Mouse (Mus musculus) olfactory bulb, adult 2 months (tissue): Measurements from ENCODE around the gene Lysmd3. TPM values are rescaled to one million over a fixed set of nuclear protein-coding genes. Genes with fewer than 3 reads are reported as not detected.

Source experiments
- H3K27ac ChIP-seq: fragments of 200-500 bp; 2 replicates; pipeline ENCODE4 v1.5.1; 2012; ENCODE audit warnings: low read depth, low read length; ENCODE audit not compliant: insufficient read depth
- H3K4me1 ChIP-seq: fragments of 200-500 bp; 2 replicates; pipeline ENCODE4 v1.6.1; 2012; ENCODE audit warnings: low read length; ENCODE audit not compliant: control insufficient read depth, insufficient read depth
- H3K4me3 ChIP-seq: fragments of 200-500 bp; 2 replicates; pipeline ENCODE4 v1.5.1; 2012; ENCODE audit warnings: mild to moderate bottlenecking, low read depth, low read length, moderate library complexity; ENCODE audit not compliant: insufficient read depth
- CTCF ChIP-seq: fragments of 200-500 bp; IDR thresholded peaks from 2 replicates; pipeline ENCODE4 v1.5.1; 2012; ENCODE audit warnings: low read depth, mild to moderate bottlenecking, low read length, moderate library complexity; ENCODE audit not compliant: insufficient read depth
- POLR2A ChIP-seq: fragments of 200-500 bp; IDR thresholded peaks from 2 replicates; pipeline ENCODE4 v1.6.1; 2012; ENCODE audit warnings: mild to moderate bottlenecking, low read depth, low read length, moderate library complexity; ENCODE audit not compliant: insufficient read depth
- WGBS: fragments of 180-500 bp; shearing (Covaris S2); methylation state at CpG from one replicate; pipeline ENCODE4 v1.1.7; 2018; 5-methylcytosine and 5-hydroxymethylcytosine counted together
- polyA plus RNA-seq: library from polyadenylated mRNA; stranded (reverse); fragments of >200 nt; gene quantifications from 2 replicates; pipeline ENCODE4 v1.2.4, GENCODE M21; 2012; ENCODE audit warnings: low replicate concordance; ENCODE audit not compliant: missing spikeins, insufficient read depth, insufficient read length

Lysmd3 gene
- polyA plus RNA-seq, 1 experiment, result not detected

DNA sequence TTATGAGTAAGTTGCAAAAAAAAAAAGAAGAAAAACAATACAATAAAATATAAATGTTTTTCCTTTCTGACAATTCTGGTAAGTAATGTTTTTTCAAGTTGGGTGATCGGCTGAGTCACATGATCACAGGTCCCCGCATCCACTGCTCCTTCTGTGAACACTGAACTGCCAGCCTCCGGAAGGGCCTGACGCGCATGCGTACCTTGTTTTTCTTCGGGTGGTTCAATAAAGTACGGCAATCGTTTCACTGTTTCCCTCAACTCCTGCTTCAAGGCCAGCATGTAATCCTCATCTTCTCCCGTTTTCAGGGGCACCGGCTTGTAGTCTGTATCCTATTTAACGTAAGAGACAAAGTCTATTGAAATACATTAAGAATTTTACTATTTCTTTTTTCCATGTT lies 37.0 kb downstream of the Lysmd3 start:
- Histone ChIP-seq H3K4me1 (peaks cover 3% of the 10 kb centered on the region), H3K27ac (no peak overlapping the region), H3K4me3 (no peak overlapping the region)
- WGBS, result 96% methylated on average over 12 of the region's 12 CpGs
- TF ChIP-seq POLR2A (no peak), CTCF (no peak)

- WGBS, result 62% methylated on average over 7 of the region's 7 CpGs
- peaks cover 3% of the 10 kb centered on the region; the same call in 1 of the 2 replicates for H3K4me1 ChIP-seq
Measured at GRCm38 (mm10) chr13:81703148-81703547, 45.7 kb downstream of the Lysmd3 start.

DNA sequence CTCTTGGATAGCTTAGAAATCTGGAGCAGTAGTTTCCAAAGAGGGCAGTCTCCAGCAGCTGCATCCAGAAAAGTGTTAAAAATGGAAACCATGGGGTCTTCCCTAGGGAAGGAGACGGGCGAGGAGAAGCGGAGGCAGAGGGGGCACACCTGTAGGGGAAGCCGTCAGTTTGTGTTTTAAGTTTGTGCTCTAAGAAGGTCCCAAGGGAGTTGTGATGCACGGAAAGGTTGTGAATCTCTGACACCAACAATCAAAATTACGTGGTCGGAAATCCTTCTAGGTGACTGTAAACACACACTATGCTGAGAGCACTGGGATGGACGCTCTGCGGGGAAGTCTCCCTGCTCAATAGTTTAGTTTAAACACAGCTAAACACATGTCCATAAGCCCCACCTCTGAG lies 46.2 kb downstream of the Lysmd3 start:
- WGBS, result 82% methylated on average over 9 of the region's 9 CpGs
- peaks cover 3% of the 10 kb centered on the region; the same call in 1 of the 2 replicates for H3K4me1 ChIP-seq
- no peak overlapping the region for H3K4me3 ChIP-seq
- no peak for TF ChIP-seq CTCF
- TF ChIP-seq POLR2A, result no peak
- H3K27ac ChIP-seq, result no peak overlapping the region

More at GRCm38 (mm10) chr13:81703148-81703547, 45.7 kb downstream of the Lysmd3 start:
- no peak for TF ChIP-seq CTCF
- no peak for TF ChIP-seq POLR2A
- H3K27ac ChIP-seq, result no peak overlapping the region
- no peak overlapping the region for H3K4me3 ChIP-seq

DNA sequence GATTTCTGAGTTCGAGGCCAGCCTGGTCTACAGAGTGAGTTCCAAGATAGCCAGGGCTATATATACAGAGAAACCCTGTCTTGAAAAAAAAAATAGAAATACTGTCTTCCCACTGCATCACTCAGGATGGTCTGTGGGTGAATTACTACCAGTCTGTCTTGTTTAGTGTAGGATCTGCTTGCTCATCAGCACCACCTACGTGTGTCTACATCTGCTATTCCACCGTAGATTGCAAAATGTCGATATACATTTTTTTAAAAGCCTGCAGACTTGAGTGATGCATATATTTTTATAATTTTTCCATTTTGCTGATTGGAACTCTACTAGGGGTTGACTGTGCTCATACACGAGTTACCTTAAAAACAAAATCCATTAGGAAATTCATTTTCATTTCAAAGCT lies 48.8 kb downstream of the Lysmd3 start:
- 96% methylated on average over 5 of the region's 5 CpGs for WGBS
- Histone ChIP-seq H3K27ac (no peak overlapping the region), H3K4me1 (peaks cover 3% of the 10 kb centered on the region; the same call in 1 of the 2 replicates), H3K4me3 (no peak overlapping the region)
- TF ChIP-seq CTCF (no peak), POLR2A (no peak)

DNA sequence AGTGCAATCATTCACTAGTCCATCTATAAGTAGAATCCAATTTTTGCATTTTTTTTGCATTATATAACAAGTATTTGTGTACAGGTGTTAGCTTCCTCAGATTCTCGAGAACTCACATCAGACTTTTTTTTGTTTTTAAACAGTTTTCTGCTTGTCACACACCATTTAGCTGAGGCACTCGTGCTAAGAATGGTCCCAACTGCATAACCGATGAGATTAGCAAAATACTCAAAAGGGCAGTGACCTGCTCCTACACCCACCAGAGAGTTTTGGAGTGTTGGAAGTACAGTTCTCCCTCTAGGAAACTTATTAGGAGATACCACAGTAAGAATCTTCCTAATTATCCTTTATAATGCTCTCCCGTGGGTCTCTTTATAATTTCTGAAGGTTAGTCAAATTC lies 52.3 kb downstream of the Lysmd3 start:
- TF ChIP-seq CTCF (no peak), POLR2A (no peak)
- 21% methylated on average over 4 of the region's 4 CpGs for WGBS
- H3K4me3 ChIP-seq, result no peak overlapping the region

GRCm38 (mm10) chr13:81710266-81710665 lies 52.8 kb downstream of the Lysmd3 start:
- TF ChIP-seq POLR2A (no peak), CTCF (no peak)
- Histone ChIP-seq H3K4me3 (peak overlapping the region; percentile 80), H3K4me1 (peaks cover 4% of the 10 kb centered on the region), H3K27ac (no peak overlapping the region)
- WGBS, result 3% methylated on average over 7 of the region's 7 CpGs

More for the DNA sequence above, 52.3 kb downstream of the Lysmd3 start:
- peaks cover 4% of the 10 kb centered on the region for H3K4me1 ChIP-seq
- H3K27ac ChIP-seq, result no peak overlapping the region

GRCm38 (mm10) chr13:81710775-81711545 lies 53.5 kb downstream of the Lysmd3 start, which contains the start of the genes Polr3g and Mblac2:
Gene Polr3g, minus strand, starts transcription at chr13:81711013.
Gene Mblac2, plus strand, starts transcription at chr13:81711341.
- H3K4me1 ChIP-seq, result peaks cover 4% of the 10 kb centered on the region
- under 1% methylated on average over 61 of the region's 61 CpGs for WGBS

GRCm38 (mm10) chr13:81711546-81712371 lies 54.3 kb downstream of the Lysmd3 start:
- H3K4me1 ChIP-seq, result peaks cover 4% of the 10 kb centered on the region
- TF ChIP-seq POLR2A (no peak), CTCF (no peak)
- under 1% methylated on average over 42 of the region's 42 CpGs for WGBS
- peak overlapping the region; percentile 5; the same call in 1 of the 2 replicates for H3K27ac ChIP-seq
- H3K4me3 ChIP-seq, result peak overlapping the region; percentile 80

More at GRCm38 (mm10) chr13:81710775-81711545, 53.5 kb downstream of the Lysmd3 start, which contains the start of the genes Polr3g and Mblac2:
- Histone ChIP-seq H3K27ac (peak within 1 kb of the TSS; percentile 67), H3K4me3 (peak within 1 kb of the TSS; percentile 80)
- TF ChIP-seq POLR2A (peak; percentile 67), CTCF (no peak)
